Mouse (Mus musculus) forebrain, embryonic 14.5 days (tissue): ENCODE measurements around the gene Crtap. TPM values are rescaled to one million over a fixed set of nuclear protein-coding genes. Genes with fewer than 3 reads are reported as not detected.

Experiments
- ATAC-seq: fragments of 200-750 bp; cut with Nextera tagmentation; 2 replicates; pipeline ENCODE4 v1.8.0; 2017; ENCODE audit warnings: mild to moderate bottlenecking, moderate library complexity
- DNase-seq: peaks from one replicate; pipeline ENCODE4 v3.0.0-alpha.2; 2015; ENCODE audit warnings: low spot score
- H3K27ac ChIP-seq: fragments of 300-500 bp; sonication (generic); 2 replicates; pipeline ENCODE4 v1.5.1; 2014; ENCODE audit warnings: low read depth, mild to moderate bottlenecking, control low read depth, low read length, moderate library complexity
- H3K27me3 ChIP-seq: fragments of 300-500 bp; sonication (generic); replicated peaks from 2 replicates; pipeline ENCODE4 v1.6.1; 2014; ENCODE audit warnings: low read length, control low read depth, mixed read lengths; ENCODE audit not compliant: control insufficient read depth, insufficient read depth
- H3K36me3 ChIP-seq: fragments of 300-500 bp; sonication (generic); 2 replicates; pipeline ENCODE4 v1.6.1; 2014; ENCODE audit warnings: low read length, control low read depth; ENCODE audit not compliant: control insufficient read depth, insufficient read depth
- H3K4me1 ChIP-seq: fragments of 300-500 bp; sonication (generic); 2 replicates; pipeline ENCODE4 v1.6.1; 2014; ENCODE audit warnings: antibody characterized with exemption, low read length, control low read depth; ENCODE audit not compliant: control insufficient read depth, insufficient read depth
- H3K4me2 ChIP-seq: fragments of 300-500 bp; sonication (generic); 2 replicates; pipeline ENCODE4 v1.6.1; 2014; ENCODE audit warnings: mild to moderate bottlenecking, control low read depth, low read length
- H3K4me3 ChIP-seq: fragments of 300-500 bp; sonication (generic); 2 replicates; pipeline ENCODE4 v1.5.1; 2014; ENCODE audit warnings: low read depth, low read length, control low read depth
- H3K9ac ChIP-seq: fragments of 300-500 bp; sonication (generic); 2 replicates; pipeline ENCODE4 v1.6.1; 2014; ENCODE audit warnings: mild to moderate bottlenecking, low read length, control low read depth, moderate library complexity
- H3K9me3 ChIP-seq: fragments of 300-500 bp; sonication (generic); replicated peaks from 2 replicates; pipeline ENCODE4 v1.6.1; 2016; ENCODE audit warnings: low read length, control low read depth, mixed read lengths; ENCODE audit not compliant: control insufficient read depth
- WGBS: fragments of 180-500 bp; shearing (Covaris S2); extraction: QIAGEN DNeasy Blood & Tissue Kit; methylation state at CpG from one replicate; pipeline ENCODE4 v1.1.7; 2014; 5-methylcytosine and 5-hydroxymethylcytosine counted together
- polyA plus RNA-seq: library from polyadenylated mRNA; unstranded; fragments of >200 nt; fragmentation: Nextera tagmentation; extraction: Ambion mirVana; gene quantifications from 2 replicates; pipeline ENCODE4 v1.2.1, GENCODE M21; 2014

Gene Crtap
- polyA plus RNA-seq, 1 experiment from 2014 or later, result 23.6 TPM

- 84% methylated on average over 3 of the region's 3 CpGs for WGBS
- Histone ChIP-seq H3K4me2 (no peak overlapping the region), H3K27me3 (no peaks in the 10 kb centered on the region), H3K9ac (no peak overlapping the region), H3K27ac (no peak overlapping the region), H3K36me3 (no peaks in the 10 kb centered on the region), H3K4me1 (no peaks in the 10 kb centered on the region), H3K4me3 (no peak overlapping the region), H3K9me3 (no peaks in the 10 kb centered on the region)
- no peak for DNase-seq
- ATAC-seq, result no peak
These were observed 1.6 kb downstream of the Crtap start for GRCm38 (mm10) chr9:114388701-114389370.

GRCm38 (mm10) chr9:114388288-114388687 lies 2.2 kb downstream of the Crtap start:
- no peaks in the 10 kb centered on the region for H3K4me1 ChIP-seq
- ATAC-seq (no peak), DNase-seq (no peak)
- H3K36me3 ChIP-seq, result no peaks in the 10 kb centered on the region
- no peak overlapping the region for H3K4me2 ChIP-seq
- no peak overlapping the region for H3K9ac ChIP-seq
- no peaks in the 10 kb centered on the region for H3K9me3 ChIP-seq
- no peaks in the 10 kb centered on the region for H3K27me3 ChIP-seq
- no peak overlapping the region for H3K27ac ChIP-seq
- 90% methylated on average over 8 of the region's 8 CpGs for WGBS
- no peak overlapping the region for H3K4me3 ChIP-seq

GRCm38 (mm10) chr9:114387086-114387485 lies 3.4 kb downstream of the Crtap start:
- WGBS, result 85% methylated on average over 6 of the region's 6 CpGs
- ATAC-seq (no peak), DNase-seq (no peak)
- Histone ChIP-seq H3K27ac (no peak overlapping the region), H3K4me3 (no peak overlapping the region), H3K9me3 (no peaks in the 10 kb centered on the region), H3K36me3 (no peaks in the 10 kb centered on the region), H3K4me1 (no peaks in the 10 kb centered on the region), H3K9ac (no peak overlapping the region), H3K27me3 (no peaks in the 10 kb centered on the region), H3K4me2 (no peak overlapping the region)

- no peaks in the 10 kb centered on the region for H3K9me3 ChIP-seq
- H3K27ac ChIP-seq, result no peak overlapping the region
- no peaks in the 10 kb centered on the region for H3K36me3 ChIP-seq
- H3K4me3 ChIP-seq, result no peak overlapping the region
- H3K4me1 ChIP-seq, result no peaks in the 10 kb centered on the region
- no peak overlapping the region for H3K9ac ChIP-seq
- H3K4me2 ChIP-seq, result no peak overlapping the region
- ATAC-seq (no peak), DNase-seq (no peak)
- H3K27me3 ChIP-seq, result no peaks in the 10 kb centered on the region
- 93% methylated on average over 10 of the region's 10 CpGs for WGBS
These were observed 5.3 kb downstream of the Crtap start for GRCm38 (mm10) chr9:114385160-114385559.

- Histone ChIP-seq H3K4me3 (no peak overlapping the region), H3K4me2 (no peak overlapping the region), H3K27me3 (no peaks in the 10 kb centered on the region), H3K36me3 (no peaks in the 10 kb centered on the region), H3K9me3 (no peaks in the 10 kb centered on the region), H3K9ac (no peak overlapping the region), H3K4me1 (no peaks in the 10 kb centered on the region), H3K27ac (no peak overlapping the region)
- WGBS, result 93% methylated on average over 24 of the region's 24 CpGs
- no peak for DNase-seq
- no peak for ATAC-seq
These were observed 5.8 kb downstream of the Crtap start for GRCm38 (mm10) chr9:114384691-114385090.

- 89% methylated on average over 17 of the region's 17 CpGs for WGBS
- ATAC-seq (no peak), DNase-seq (no peak)
- Histone ChIP-seq H3K36me3 (no peaks in the 10 kb centered on the region), H3K4me2 (no peak overlapping the region), H3K4me1 (no peaks in the 10 kb centered on the region), H3K4me3 (no peak overlapping the region), H3K9ac (no peak overlapping the region), H3K27me3 (no peaks in the 10 kb centered on the region), H3K27ac (no peak overlapping the region), H3K9me3 (no peaks in the 10 kb centered on the region)
These were observed 7.4 kb downstream of the Crtap start for GRCm38 (mm10) chr9:114382936-114383710.

- Histone ChIP-seq H3K36me3 (no peaks in the 10 kb centered on the region), H3K4me3 (no peak overlapping the region), H3K27me3 (no peaks in the 10 kb centered on the region), H3K9me3 (no peaks in the 10 kb centered on the region), H3K27ac (no peak overlapping the region), H3K9ac (no peak overlapping the region), H3K4me1 (no peaks in the 10 kb centered on the region), H3K4me2 (no peak overlapping the region)
- 68% methylated on average over 17 of the region's 17 CpGs for WGBS
- DNase-seq (peak; percentile 79), ATAC-seq (peak; percentile 85)
These were observed 9.4 kb downstream of the Crtap start for GRCm38 (mm10) chr9:114380881-114381733.

- Histone ChIP-seq H3K27ac (no peak overlapping the region), H3K27me3 (no peaks in the 10 kb centered on the region), H3K36me3 (no peaks in the 10 kb centered on the region), H3K9me3 (no peaks in the 10 kb centered on the region), H3K4me1 (no peaks in the 10 kb centered on the region), H3K4me2 (no peak overlapping the region), H3K9ac (no peak overlapping the region), H3K4me3 (no peak overlapping the region)
- WGBS, result 91% methylated on average over 12 of the region's 12 CpGs
- no peak for DNase-seq
- ATAC-seq, result no peak
These were observed 10.6 kb downstream of the Crtap start for GRCm38 (mm10) chr9:114379871-114380270.
